Mouse (Mus musculus): Measurements from ENCODE around the gene Gm10271. TPM values are rescaled to one million over a fixed set of nuclear protein-coding genes. Genes with fewer than 3 reads are reported as not detected.

Gene Gm10271
- polyA plus RNA-seq, 1 experiment from 2014 or later: not detected

- H3K27me3 ChIP-seq (ENCODE audit: control insufficient read depth, insufficient read depth, low read depth, low read length): no peaks in the 10 kb centered on the region
- H3K4me1 ChIP-seq (ENCODE audit: control insufficient read depth, insufficient read depth, low read length): no peaks in the 10 kb centered on the region
- no peak overlapping the region for H3K4me3 ChIP-seq (ENCODE audit: low read depth, low read length)
- WGBS: 90% methylated on average over 25 of the region's 25 CpGs
- H3K36me3 ChIP-seq (ENCODE audit: control insufficient read depth, insufficient read depth, low read length): peaks cover 11% of the 10 kb centered on the region
- no peak overlapping the region for H3K27ac ChIP-seq (ENCODE audit: low read length)
- no peak overlapping the region for H3K9ac ChIP-seq (ENCODE audit: low read depth, low read length)
- H3K4me2 ChIP-seq (ENCODE audit: low read length): no peak overlapping the region
- no peaks in the 10 kb centered on the region for H3K9me3 ChIP-seq (replicated peaks; ENCODE audit: control insufficient read depth, low read length, poor library complexity, severe bottlenecking)
- no peak for ATAC-seq
These were observed 52.8 kb downstream of the Gm10271 start for GRCm38 (mm10) chr10:116919368-116920317.

- no peak overlapping the region for H3K4me3 ChIP-seq (ENCODE audit: low read depth, low read length)
These were observed 55.8 kb downstream of the Gm10271 start for GRCm38 (mm10) chr10:116916581-116916980.

GRCm38 (mm10) chr10:116915286-116915685 lies 57.1 kb downstream of the Gm10271 start:
- no peak for ATAC-seq

More at GRCm38 (mm10) chr10:116916581-116916980, 55.8 kb downstream of the Gm10271 start:
- Histone ChIP-seq H3K9me3 (replicated peaks; ENCODE audit: control insufficient read depth, low read length, poor library complexity, severe bottlenecking) (no peaks in the 10 kb centered on the region), H3K4me1 (ENCODE audit: control insufficient read depth, insufficient read depth, low read length) (no peaks in the 10 kb centered on the region), H3K27ac (ENCODE audit: low read length) (no peak overlapping the region), H3K36me3 (ENCODE audit: control insufficient read depth, insufficient read depth, low read length) (peaks cover 7% of the 10 kb centered on the region; the same call in 1 of the 2 replicates), H3K4me2 (ENCODE audit: low read length) (no peak overlapping the region), H3K27me3 (ENCODE audit: control insufficient read depth, insufficient read depth, low read depth, low read length) (no peaks in the 10 kb centered on the region), H3K9ac (ENCODE audit: low read depth, low read length) (no peak overlapping the region)
- no peak for ATAC-seq
- 83% methylated on average over 8 of the region's 8 CpGs for WGBS

GRCm38 (mm10) chr10:116914586-116914985 lies 57.8 kb downstream of the Gm10271 start:
- Histone ChIP-seq H3K27ac (ENCODE audit: low read length) (no peak overlapping the region), H3K4me3 (ENCODE audit: low read depth, low read length) (no peak overlapping the region), H3K27me3 (ENCODE audit: control insufficient read depth, insufficient read depth, low read depth, low read length) (no peaks in the 10 kb centered on the region), H3K36me3 (ENCODE audit: control insufficient read depth, insufficient read depth, low read length) (peaks cover 15% of the 10 kb centered on the region), H3K9ac (ENCODE audit: low read depth, low read length) (no peak overlapping the region), H3K4me2 (ENCODE audit: low read length) (no peak overlapping the region), H3K9me3 (replicated peaks; ENCODE audit: control insufficient read depth, low read length, poor library complexity, severe bottlenecking) (no peaks in the 10 kb centered on the region; the same call in 1 of the 2 replicates), H3K4me1 (ENCODE audit: control insufficient read depth, insufficient read depth, low read length) (no peaks in the 10 kb centered on the region)
- 96% methylated on average over 9 of the region's 9 CpGs for WGBS
- ATAC-seq: no peak

More at GRCm38 (mm10) chr10:116915286-116915685, 57.1 kb downstream of the Gm10271 start:
- Histone ChIP-seq H3K36me3 (ENCODE audit: control insufficient read depth, insufficient read depth, low read length) (peaks cover 9% of the 10 kb centered on the region), H3K27ac (ENCODE audit: low read length) (no peak overlapping the region), H3K4me3 (ENCODE audit: low read depth, low read length) (no peak overlapping the region), H3K9ac (ENCODE audit: low read depth, low read length) (no peak overlapping the region), H3K27me3 (ENCODE audit: control insufficient read depth, insufficient read depth, low read depth, low read length) (no peaks in the 10 kb centered on the region), H3K9me3 (replicated peaks; ENCODE audit: control insufficient read depth, low read length, poor library complexity, severe bottlenecking) (no peaks in the 10 kb centered on the region), H3K4me2 (ENCODE audit: low read length) (no peak overlapping the region), H3K4me1 (ENCODE audit: control insufficient read depth, insufficient read depth, low read length) (no peaks in the 10 kb centered on the region)
- WGBS: 97% methylated on average over 8 of the region's 8 CpGs

- H3K36me3 ChIP-seq (ENCODE audit: control insufficient read depth, insufficient read depth, low read length): peaks cover 21% of the 10 kb centered on the region
- no peak overlapping the region for H3K4me2 ChIP-seq (ENCODE audit: low read length)
- no peaks in the 10 kb centered on the region for H3K27me3 ChIP-seq (ENCODE audit: control insufficient read depth, insufficient read depth, low read depth, low read length)
- no peaks in the 10 kb centered on the region; the same call in 1 of the 2 replicates for H3K9me3 ChIP-seq (replicated peaks; ENCODE audit: control insufficient read depth, low read length, poor library complexity, severe bottlenecking)
- no peak for ATAC-seq
- no peak overlapping the region for H3K27ac ChIP-seq (ENCODE audit: low read length)
- no peaks in the 10 kb centered on the region for H3K4me1 ChIP-seq (ENCODE audit: control insufficient read depth, insufficient read depth, low read length)
- no peak overlapping the region for H3K4me3 ChIP-seq (ENCODE audit: low read depth, low read length)
- H3K9ac ChIP-seq (ENCODE audit: low read depth, low read length): no peak overlapping the region
- WGBS: 93% methylated on average over 17 of the region's 17 CpGs
These were observed 58.6 kb downstream of the Gm10271 start for GRCm38 (mm10) chr10:116913647-116914273.

- no peak for ATAC-seq
- peaks cover 21% of the 10 kb centered on the region for H3K36me3 ChIP-seq (ENCODE audit: control insufficient read depth, insufficient read depth, low read length)
- H3K9ac ChIP-seq (ENCODE audit: low read depth, low read length): no peak overlapping the region
- H3K4me3 ChIP-seq (ENCODE audit: low read depth, low read length): no peak overlapping the region
- 95% methylated on average over 9 of the region's 9 CpGs for WGBS
- H3K27me3 ChIP-seq (ENCODE audit: control insufficient read depth, insufficient read depth, low read depth, low read length): no peaks in the 10 kb centered on the region
- no peak overlapping the region for H3K4me2 ChIP-seq (ENCODE audit: low read length)
- H3K9me3 ChIP-seq (replicated peaks; ENCODE audit: control insufficient read depth, low read length, poor library complexity, severe bottlenecking): no peaks in the 10 kb centered on the region; the same call in 1 of the 2 replicates
- no peaks in the 10 kb centered on the region for H3K4me1 ChIP-seq (ENCODE audit: control insufficient read depth, insufficient read depth, low read length)
- H3K27ac ChIP-seq (ENCODE audit: low read length): no peak overlapping the region
These were observed 59.6 kb downstream of the Gm10271 start for GRCm38 (mm10) chr10:116912850-116913249.

GRCm38 (mm10) chr10:116908901-116909642 lies 63.3 kb downstream of the Gm10271 start:
- WGBS: 77% methylated on average over 15 of the region's 15 CpGs
- no peak for ATAC-seq
- no peak overlapping the region for H3K4me2 ChIP-seq (ENCODE audit: low read length)
- no peaks in the 10 kb centered on the region for H3K27me3 ChIP-seq (ENCODE audit: control insufficient read depth, insufficient read depth, low read depth, low read length)
- no peaks in the 10 kb centered on the region; the same call in 1 of the 2 replicates for H3K9me3 ChIP-seq (replicated peaks; ENCODE audit: control insufficient read depth, low read length, poor library complexity, severe bottlenecking)
- no peaks in the 10 kb centered on the region for H3K4me1 ChIP-seq (ENCODE audit: control insufficient read depth, insufficient read depth, low read length)
- peaks cover 33% of the 10 kb centered on the region for H3K36me3 ChIP-seq (ENCODE audit: control insufficient read depth, insufficient read depth, low read length)
- no peak overlapping the region for H3K4me3 ChIP-seq (ENCODE audit: low read depth, low read length)
- H3K27ac ChIP-seq (ENCODE audit: low read length): no peak overlapping the region
- no peak overlapping the region for H3K9ac ChIP-seq (ENCODE audit: low read depth, low read length)
